Mouse (Mus musculus) gastrocnemius, adult 8-10 months (tissue): Measurements from ENCODE around the gene Ubn1. TPM values are rescaled to one million over a fixed set of nuclear protein-coding genes. Genes with fewer than 3 reads are reported as not detected.

Experiments used
- DNase-seq, 2 experiments: peaks; one replicate each; pipeline ENCODE4 v3.0.0; 2022; ENCODE audit warnings: low spot score in 2 of 2
- total RNA-seq, 4 experiments: library from RNA; stranded (reverse); gene quantifications; 2 replicates each; pipeline ENCODE4 v1.2.4; 2022

Gene Ubn1
- total RNA-seq = 10 to 100 TPM; 21.9 to 25.6 (median 23.0) TPM

DNA sequence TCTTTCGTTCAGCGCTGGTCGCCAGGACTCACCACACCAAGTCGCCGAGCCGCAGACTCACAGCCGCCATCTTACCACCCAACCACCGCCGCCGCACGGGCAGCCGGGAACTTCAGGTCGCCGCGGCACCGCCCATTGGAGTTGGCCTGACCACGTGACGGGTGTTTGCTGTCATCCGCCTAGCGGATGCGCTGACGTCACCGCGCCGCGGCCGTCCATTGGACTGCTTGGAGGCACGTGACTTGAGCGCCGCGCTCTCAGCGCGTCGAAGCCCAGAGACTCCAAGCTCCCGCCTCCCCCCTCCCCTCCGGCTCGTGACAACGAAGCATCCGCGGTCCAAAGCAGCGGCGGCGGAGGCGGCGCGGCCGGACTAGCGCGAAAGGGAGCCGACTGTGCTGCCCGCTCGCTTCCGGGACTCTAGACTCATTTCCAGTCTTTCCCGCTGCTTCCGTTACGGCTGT is at the start of gene Ubn1, which contains the start of gene Glyr1:
Gene Ubn1 (plus strand): TSS at position 284 of the 461 bp plus-strand sequence.
Gene Glyr1 (minus strand): TSS at position 90 of the 461 bp plus-strand sequence.
- peak; percentile 98 to 99 for DNase-seq

DNA sequence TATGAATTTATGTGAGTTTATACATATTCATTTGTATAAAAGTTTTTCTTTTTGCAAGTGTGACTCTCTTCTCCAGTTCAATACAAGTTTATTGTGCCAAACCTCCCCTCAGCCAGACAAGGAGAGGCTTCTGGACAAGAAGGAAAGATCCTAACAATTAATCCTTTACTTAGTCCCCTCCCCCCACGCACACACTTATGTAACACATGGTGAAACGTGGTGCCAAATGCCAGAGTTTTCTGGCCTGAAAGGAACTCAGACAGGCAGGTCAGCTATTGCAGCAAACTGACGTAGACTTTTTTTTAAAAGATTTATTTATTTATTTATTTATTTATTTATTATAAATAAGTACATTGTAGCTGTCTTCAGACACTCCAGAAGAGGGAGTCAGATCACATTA is 49.2 kb upstream of the Ubn1 start:
- no peak for DNase-seq

DNA sequence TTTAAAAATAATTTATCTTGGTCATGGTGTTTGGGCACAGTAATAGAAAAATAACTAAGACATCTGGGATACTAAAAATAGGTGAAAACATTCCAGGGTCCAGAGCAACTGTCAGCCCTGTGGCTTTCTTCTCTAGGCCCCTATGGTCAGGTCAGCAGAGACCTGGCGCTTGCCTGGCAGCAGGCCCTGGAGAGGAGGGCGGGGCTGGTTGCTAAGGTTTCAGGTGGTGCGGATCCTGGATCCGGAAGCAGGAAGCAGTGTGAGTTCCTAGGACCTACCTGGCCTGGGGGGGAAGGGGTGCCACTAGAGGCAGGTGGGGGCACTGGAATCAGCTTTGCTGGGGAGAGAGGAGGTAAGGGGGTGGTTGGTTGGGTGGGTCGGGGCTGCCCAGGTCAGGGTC is 42.8 kb upstream of the Ubn1 start, which contains the start of gene Smim22:
Gene Smim22 (plus strand): TSS at position 222 of the 400 bp plus-strand sequence.
- DNase-seq = no peak

DNA sequence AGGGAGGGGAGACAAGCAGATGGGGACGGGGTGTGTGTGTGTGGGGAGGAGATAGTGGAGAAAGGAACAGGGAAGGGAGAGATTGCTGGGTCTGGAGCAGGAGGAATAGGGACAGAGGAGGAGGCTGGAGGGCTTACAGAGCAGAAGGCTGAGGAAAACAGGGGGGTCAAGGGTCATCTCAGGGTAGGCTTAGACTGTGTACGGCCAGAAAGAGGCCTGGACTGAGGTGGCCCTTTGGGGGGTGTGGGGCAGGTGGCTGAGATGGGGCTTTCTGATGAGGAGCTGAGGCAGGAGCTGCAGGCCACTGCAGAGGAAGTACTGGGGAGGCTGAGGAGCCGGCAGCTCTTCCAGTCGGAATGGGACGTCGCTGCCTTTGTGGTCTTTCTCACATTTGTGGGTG is 42.4 kb upstream of the Ubn1 start:
- DNase-seq = no peak

DNA sequence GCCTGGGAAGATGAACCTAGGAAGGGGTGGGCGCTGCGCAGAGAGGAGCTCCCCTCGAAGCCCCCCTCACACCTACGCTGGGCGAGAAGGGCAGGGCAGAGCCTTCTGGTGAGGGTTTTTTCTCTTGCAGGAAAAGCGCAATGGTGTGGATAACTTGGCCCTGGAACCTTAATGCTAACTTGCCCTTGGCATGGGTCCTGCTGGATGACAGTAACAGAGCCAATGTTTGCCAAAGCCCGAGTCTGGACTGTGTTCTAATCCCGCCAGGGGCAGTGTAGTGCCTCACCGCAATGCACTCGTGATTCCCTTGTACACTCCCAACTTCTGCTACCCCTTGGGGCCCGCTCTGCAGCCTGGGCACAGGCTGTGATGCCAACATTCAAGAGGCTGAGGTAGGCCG is 41.8 kb upstream of the Ubn1 start:
- DNase-seq = no peak

DNA sequence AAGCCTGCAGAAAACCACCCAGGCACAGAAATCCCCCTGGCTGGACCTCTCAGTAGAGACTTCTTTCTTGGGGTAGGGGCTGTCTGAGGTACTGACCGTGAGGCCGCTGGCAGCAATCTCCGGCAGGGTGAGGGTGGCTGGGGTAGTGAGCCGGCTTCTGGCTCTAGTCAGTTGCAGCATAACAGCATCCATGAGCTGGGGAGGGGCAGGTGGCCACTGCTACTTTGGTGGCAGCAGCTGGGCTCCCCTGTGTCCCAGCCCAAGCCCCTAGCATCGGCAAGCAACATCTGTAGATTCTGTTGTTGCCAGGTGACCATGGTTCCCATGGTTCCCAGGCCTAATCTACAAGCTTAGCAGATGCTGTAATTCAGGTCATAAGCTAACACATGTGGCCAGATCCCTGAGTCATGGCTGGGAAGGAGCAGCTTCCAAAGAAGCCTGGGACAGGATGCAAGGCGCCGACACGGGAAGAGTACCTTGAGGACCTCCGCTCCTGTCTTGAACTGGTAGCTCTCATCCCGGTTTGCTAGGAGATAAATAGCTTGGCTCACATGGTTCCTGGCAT is 39.4 kb upstream of the Ubn1 start:
- no peak for DNase-seq

DNA sequence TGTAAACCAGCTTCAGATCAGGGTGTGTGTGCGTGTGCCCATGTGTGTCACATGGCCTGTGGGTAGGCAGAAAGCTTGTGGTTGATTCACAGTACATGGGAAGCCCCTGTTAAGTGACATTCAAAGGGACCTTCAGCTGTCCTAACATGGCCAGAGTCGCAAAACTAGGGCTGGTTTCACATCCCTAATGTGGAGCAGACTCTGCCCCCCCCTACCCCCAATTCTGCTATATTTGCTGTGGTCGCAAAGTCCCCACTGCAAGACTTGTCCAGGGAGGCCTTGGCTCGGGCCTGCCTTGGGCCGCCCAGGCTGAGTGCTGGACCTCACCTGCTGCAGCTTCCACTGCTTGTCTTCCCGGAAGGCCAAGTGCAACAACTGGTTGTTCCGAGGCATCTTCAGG is 38.6 kb upstream of the Ubn1 start:
- no peak for DNase-seq

DNA sequence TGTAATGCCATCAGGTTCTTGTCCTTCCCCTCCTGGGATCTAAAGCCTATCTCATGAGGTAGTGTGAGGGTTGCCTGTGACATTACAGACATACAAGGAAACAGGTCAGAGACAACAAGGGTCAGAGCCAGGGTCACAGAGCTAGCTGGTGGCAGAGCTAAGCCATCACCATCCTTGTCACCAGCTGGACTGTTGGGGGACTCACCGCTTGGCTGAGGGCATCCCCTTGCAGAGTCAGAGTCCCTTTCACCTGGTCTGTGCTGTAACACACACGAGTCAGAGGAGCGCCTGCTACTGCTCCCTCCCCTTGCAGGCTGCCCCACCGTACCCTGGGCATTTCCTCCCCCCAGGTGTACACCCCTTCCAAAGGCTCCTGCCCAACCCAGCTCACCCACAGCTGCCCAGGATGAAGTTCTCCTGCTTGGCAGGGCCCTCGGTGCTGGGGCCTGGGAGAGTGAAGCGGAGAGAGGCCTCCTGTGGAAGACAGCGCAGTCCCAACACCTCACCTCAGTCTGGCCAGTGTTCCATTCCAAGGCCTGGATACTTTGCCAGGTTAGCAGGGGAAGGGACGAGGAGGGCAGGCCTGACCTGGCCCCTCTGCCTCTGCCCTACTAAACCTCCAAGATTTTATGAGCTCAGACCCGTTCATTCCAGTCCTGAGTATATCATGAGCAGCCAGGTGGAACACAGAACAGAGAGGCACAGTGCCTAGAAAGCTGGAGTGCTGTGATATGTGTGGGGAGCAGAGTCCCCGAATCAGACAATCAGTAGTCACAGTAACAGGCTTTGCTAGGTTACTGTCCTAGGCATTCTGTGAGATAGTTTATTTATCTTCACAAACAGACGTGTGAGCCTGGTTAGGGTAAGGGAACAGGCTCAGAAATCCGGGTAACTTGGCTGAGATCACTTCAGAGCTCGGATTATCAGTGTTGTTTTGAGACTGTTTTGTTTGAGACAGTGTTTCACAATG is 37.5 kb upstream of the Ubn1 start:
- DNase-seq = no peak

DNA sequence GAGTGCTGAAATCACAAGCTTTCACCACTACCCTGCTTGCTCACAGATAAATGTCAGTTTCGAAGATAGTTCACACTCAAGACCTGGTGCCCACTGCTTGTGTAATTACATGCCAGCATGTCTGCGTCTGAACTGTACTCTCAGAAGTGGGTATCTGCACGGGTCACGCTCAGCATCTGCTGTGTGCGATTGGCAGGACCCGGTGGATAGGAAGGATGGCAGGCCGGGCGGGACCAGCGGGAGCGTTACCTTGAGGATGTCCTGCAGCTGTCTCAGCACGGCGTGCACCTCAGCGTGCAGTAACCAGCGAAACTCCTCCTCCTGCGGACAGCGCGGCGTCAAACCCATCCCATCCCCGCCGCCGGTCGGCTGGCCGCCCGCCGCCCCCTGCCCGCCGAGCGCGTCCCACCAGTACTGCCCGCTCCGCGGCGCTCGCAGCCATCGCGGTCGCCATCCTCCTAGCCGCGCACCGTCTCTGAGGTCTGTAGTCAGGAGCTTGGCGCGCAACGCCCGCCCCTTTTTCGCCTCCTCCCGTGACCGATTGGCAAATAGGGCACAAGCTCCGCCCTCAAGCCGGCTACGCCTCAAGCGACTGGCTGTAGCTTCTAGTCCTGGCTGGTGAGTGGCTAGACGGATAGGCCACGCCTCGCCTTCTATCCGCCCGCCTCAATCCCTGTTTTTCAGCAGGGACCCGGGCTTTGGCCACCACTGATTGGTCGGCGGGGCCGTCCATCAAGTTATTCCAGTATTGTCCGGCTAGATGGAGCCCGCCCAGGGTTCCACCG is 36.6 kb upstream of the Ubn1 start, which contains the start of gene Rogdi:
Gene Rogdi (minus strand): TSS at position 500 of the 785 bp plus-strand sequence.
- peak; percentile 97 to 99 for DNase-seq

DNA sequence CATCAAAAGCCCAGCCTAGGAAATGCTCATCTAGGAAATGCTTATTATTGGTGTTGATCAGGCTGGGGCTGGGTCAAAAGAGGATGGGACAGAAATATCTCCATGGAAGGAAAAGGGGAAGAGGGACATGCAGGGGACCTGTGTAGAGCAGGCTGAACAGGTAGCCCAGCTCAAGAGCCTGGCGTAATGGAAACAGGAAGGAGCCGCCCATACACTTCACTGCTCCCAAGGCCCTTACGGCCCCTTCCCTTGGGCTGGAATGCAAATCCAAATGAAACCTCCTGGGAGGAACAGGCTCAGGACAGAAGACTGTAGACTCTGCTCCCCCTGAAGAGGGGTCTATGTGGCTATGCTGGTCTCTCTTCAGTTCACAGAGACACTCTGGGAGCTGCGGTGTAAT is 35.3 kb upstream of the Ubn1 start:
- no peak for DNase-seq

DNA sequence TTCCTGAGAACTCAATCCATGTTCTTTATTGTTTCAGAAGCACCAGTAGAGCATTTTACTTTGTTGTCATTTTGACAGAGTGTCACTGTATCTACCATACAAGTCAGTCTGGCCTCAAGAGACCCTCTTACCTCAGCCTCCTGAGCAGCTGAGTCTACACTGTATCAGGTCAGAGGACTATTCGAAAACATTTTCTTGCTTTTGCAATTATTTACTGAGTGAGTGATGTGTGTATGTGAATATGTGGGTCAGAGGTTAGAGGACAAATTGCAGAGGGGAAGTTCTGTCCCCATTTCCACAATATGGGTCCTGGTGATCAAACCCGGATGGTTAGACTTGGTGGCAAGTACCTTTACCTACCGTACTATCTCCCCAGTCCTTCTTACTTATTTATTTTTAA is 25.8 kb upstream of the Ubn1 start:
- DNase-seq = no peak

DNA sequence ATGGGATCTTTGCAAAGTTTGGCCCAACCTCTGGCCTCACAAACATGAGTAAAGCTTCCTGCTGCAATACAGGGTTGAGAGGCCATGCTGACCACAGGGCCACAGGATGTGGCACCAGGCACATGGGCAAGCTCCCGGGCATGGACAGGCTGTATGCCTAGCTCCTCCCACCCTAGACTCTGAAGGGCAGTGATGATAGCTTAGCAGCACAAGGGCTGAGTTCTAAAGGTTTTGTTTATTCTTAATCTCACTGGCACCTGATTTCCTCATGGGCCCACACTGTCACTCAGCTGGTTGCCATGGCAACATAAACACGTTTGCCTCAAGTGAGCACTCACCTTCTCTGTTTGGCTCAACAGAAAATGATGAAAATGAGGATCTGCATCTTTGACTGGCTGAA is 20.0 kb upstream of the Ubn1 start:
- DNase-seq = no peak

DNA sequence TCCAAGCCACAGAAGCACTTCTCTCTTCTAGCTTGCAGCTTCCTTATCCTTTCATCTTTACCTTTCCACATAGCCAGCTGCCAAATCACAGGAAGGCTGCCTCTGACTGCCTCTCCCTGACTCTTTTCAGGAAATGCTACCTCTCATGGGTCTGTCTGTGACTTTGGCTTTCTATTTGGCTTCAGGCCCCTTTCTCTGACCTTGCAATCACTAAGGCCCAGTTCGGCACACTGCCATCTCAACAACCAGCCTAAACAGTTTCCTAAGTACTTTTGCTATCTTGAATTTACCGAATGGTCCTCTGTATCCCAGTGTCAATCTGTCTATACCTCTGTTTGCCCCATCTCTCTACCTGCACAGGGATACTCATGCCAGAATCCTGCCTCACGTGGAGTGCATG is 14.3 kb upstream of the Ubn1 start:
- no peak for DNase-seq

DNA sequence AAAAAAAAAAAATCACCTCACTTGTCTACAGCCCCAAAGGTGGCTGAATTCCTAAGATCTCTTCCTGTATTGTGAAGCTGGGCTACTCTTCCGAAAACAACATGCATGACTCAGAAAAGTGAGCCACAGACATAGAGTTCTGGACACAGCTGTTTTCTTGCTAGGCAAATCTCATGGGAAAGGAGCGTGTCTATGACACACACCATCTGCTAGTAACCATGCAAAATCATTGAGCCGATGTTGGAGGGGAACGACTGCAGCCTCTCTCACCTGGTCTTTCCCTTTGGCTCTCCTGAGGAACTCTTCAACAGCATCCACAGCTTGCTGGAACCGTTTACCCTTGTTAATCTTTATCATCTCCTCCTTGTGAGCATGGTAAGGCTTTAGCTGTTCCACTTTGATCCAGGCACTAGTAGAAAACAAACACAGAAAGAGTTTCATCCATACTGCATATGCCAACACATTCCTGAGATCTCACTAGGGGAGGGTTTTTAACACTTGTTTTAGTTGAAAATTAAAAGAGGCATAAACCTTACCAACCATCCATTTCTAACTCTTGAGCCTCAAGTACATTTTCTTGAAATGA is 13.1 kb upstream of the Ubn1 start:
- no peak for DNase-seq

DNA sequence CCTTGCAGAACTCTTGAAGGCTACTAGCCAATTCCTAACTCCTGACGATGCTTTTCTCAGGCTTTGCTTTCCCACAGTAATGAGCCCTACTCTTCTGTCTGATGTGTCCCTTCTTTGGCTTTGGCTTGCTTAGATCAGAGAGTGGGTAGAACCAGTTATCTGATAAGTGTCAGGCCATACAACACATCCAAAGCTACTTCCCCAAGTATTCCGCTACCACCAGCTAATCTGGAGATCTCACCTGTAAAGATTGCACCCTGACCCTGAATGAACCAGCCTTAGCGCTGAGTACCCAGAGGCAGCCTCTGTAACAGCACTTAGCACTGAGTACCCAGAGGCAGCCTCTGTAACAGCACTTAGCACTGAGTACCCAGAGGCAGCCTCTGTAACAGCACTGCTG is 4.5 kb upstream of the Ubn1 start:
- no peak for DNase-seq

DNA sequence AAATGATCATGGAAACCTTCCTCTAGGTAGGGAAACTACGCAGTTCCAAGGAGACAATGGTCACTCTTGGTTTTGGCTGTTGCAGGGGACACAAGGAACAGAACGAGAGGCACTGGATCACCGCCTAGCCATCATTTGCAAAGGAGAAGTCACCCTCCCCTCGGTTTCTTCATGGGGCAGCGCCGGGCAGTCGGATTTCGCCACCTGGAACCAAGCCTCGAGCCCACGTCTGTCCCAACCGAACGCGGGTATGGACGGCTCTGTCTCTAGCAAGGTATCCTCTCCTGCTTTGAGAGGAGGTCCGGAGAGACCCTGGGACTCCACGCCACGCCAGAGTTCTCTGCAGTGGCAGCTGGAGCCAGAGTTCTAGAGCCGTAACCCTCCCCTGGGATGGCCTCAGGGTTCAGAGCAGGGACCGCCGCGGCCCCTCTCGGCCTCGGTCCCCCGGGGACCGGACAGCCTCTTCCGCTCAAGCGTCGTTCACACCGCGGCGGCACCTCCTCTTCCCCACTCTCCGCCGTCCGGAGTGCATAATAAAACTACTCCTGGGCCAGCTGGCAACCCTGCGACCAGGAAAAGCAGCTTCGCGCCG is 579 bp upstream of the Ubn1 start:
- DNase-seq = no peak

DNA sequence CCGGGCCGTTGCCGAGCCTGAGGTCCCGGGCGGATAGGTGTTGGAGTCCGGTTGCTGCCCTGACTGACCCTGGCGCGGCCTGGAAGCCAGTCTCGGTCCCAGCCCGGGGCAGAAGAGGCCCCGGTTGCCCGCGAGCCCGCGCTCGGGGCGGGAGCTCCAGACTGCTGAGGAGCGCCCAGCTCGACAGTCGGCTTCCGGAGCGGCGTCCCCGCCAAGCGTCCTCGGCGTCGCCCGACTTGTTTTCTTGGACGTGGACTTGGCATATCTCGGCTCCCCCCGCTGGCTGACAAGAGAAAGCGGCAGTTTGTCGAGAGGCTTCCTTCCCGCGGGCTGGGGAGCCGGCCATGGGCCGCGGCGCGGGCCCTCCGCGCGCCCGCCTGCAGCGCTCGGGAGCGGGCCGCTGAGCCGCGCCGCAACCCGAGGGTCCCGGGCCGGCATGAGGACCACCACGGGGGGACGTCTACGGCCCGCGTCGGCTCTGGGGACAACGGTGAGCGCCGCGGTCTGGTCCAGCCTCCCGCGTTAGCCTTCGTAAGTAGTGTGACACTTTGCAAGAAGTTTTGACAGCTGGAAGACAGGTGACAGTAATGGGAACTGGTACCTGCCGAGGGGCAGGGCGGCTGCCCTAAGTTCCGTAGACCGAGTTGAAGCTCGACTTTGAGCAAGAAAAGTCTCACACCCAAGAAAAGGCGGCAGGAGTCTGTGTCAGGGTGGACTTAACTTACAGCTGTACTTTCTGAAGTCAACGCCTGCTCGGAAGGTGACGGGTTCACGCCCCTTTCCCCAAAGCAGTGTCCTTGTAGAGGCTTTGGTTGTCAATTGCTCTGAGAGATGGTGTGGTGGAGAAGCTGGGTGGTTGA is 624 bp downstream of the Ubn1 start:
- DNase-seq = peak; percentile 45 to 71

DNA sequence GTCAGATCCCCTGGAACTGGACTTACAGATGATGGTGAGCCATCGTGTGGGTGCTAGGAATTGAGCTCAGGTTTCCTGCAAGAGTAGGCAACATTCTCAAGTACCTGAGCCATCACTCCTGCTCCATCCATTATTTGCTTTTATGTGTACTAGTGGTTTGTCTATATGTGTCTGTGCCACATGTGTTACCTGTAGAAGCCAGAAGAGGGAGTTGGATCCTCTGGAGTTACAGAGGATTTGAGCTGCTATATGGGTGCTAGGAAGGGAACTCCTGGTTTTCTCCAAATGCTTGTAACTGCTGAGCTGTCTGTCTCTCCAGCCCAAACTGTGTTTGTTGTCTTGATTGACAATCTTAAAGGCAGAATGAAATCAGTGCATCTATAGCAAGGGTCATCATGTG is 8.3 kb downstream of the Ubn1 start:
- DNase-seq = no peak

DNA sequence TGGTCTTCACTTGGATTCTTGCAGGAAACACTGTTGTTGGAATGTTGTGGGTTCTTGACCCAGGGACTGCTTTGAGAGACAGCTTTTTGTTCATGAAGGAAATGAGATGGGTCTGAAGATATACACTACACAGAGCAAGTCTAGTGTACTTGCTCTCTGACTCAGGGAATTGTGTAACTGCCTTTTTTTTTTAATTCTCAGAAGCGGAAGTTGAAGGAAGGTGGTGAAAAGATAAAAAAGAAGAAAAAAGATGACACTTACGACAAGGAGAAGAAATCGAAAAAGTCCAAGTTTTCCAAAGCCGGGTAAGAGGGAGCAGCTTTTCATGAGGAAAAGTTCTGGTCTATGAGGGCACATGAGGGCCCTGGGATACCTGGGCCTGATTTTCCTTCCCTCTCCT is 13.6 kb downstream of the Ubn1 start:
- no peak for DNase-seq

DNA sequence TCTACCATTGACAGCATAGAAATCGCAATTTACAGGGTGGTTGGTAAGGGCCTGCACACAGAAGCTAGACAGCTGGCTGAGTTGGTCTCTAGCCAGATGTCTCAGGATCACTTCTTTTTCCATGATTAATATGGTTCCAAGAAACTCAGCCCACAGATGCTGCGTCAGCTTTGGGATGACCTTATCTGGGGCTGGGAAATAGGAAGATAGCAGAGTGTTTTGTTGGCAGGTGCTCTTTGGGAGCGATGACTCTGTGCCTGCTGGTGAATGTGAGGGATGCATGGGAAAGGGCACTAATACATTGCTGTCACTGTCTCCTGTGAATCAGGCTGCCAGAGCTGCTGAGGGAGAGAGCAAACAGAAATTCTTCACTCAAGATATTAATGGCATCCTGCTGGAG is 20.5 kb downstream of the Ubn1 start:
- no peak for DNase-seq
